Mouse (Mus musculus) forebrain, postnatal 0 days (tissue): ENCODE results near the gene Nipal3. TPM values are rescaled to one million over a fixed set of nuclear protein-coding genes. Genes with fewer than 3 reads are reported as not detected.

Source experiments
- ATAC-seq: fragments of 200-750 bp; cut with Nextera tagmentation; 2 replicates; pipeline ENCODE4 v1.8.0; 2017; ENCODE audit warnings: mild to moderate bottlenecking, moderate library complexity
- DNase-seq: peaks from one replicate; pipeline ENCODE4 v3.0.0-alpha.2; 2015
- H3K27ac ChIP-seq: fragments of 300-500 bp; sonication (generic); 2 replicates; pipeline ENCODE4 v1.5.1; 2014; ENCODE audit warnings: low read depth, mild to moderate bottlenecking, antibody characterized with exemption, low read length, moderate library complexity, mixed read lengths
- H3K27me3 ChIP-seq: fragments of 300-500 bp; sonication (generic); 2 replicates; pipeline ENCODE4 v1.6.1; 2014; ENCODE audit warnings: mild to moderate bottlenecking, low read length, mixed read lengths; ENCODE audit not compliant: insufficient read depth
- H3K36me3 ChIP-seq: fragments of 300-500 bp; sonication (generic); 2 replicates; pipeline ENCODE4 v1.6.1; 2014; ENCODE audit warnings: mild to moderate bottlenecking, moderate library complexity; ENCODE audit not compliant: insufficient read depth
- H3K4me1 ChIP-seq: fragments of 300-500 bp; sonication (generic); 2 replicates; pipeline ENCODE4 v1.6.1; 2014; ENCODE audit warnings: antibody characterized with exemption; ENCODE audit not compliant: insufficient read depth
- H3K4me2 ChIP-seq: fragments of 300-500 bp; sonication (generic); 2 replicates; pipeline ENCODE4 v1.6.1; 2014; ENCODE audit warnings: low read depth, mild to moderate bottlenecking, moderate library complexity
- H3K4me3 ChIP-seq: fragments of 300-500 bp; sonication (generic); 2 replicates; pipeline ENCODE4 v1.5.1; 2014; ENCODE audit warnings: low read depth, low read length, mixed read lengths
- H3K9ac ChIP-seq: fragments of 300-500 bp; sonication (generic); 2 replicates; pipeline ENCODE4 v1.6.1; 2014; ENCODE audit warnings: mild to moderate bottlenecking
- H3K9me3 ChIP-seq: fragments of 300-500 bp; sonication (generic); 2 replicates; pipeline ENCODE4 v1.6.1; 2016; ENCODE audit warnings: low read length
- CTCF ChIP-seq: sonication (generic); IDR thresholded peaks from 2 replicates; pipeline ENCODE4 v1.5.1; 2016; ENCODE audit warnings: antibody characterized with exemption, control low read depth, low read depth
- WGBS: fragments of 180-500 bp; shearing (Covaris S2); extraction: QIAGEN DNeasy Blood & Tissue Kit; methylation state at CpG from one replicate; pipeline ENCODE4 v1.1.7; 2014; 5-methylcytosine and 5-hydroxymethylcytosine counted together
- polyA plus RNA-seq: library from polyadenylated mRNA; unstranded; fragments of >200 nt; fragmentation: Nextera tagmentation; extraction: Ambion mirVana; gene quantifications from 2 replicates; pipeline ENCODE4 v1.2.1, GENCODE M21; 2015
- total RNA-seq: library from RNA; depleted of rRNA; stranded (reverse); fragments of >200 nt; gene quantifications from 2 replicates; pipeline ENCODE4 v1.2.3, GENCODE M21; 2014

The Nipal3 gene
- total and polyA plus RNA-seq, 2 experiments from 2014 or later = 6.0 to 62.1 TPM

GRCm38 (mm10) chr4:135531771-135532613 lies 37.2 kb upstream of the Nipal3 start:
- Histone ChIP-seq H3K4me3 (no peak overlapping the region), H3K9me3 (no peaks in the 10 kb centered on the region), H3K27ac (no peak overlapping the region), H3K27me3 (no peaks in the 10 kb centered on the region), H3K9ac (no peak overlapping the region), H3K4me1 (no peaks in the 10 kb centered on the region), H3K36me3 (no peaks in the 10 kb centered on the region), H3K4me2 (no peak overlapping the region)
- no peak for ATAC-seq
- no peak for DNase-seq
- TF ChIP-seq CTCF = no peak
- WGBS = 53% methylated on average over 9 of the region's 9 CpGs

- Histone ChIP-seq H3K4me3 (no peak overlapping the region), H3K27me3 (no peaks in the 10 kb centered on the region), H3K27ac (no peak overlapping the region), H3K9ac (no peak overlapping the region), H3K9me3 (no peaks in the 10 kb centered on the region), H3K36me3 (no peaks in the 10 kb centered on the region), H3K4me1 (no peaks in the 10 kb centered on the region), H3K4me2 (no peak overlapping the region)
- TF ChIP-seq CTCF = no peak
- 74% methylated on average over 9 of the region's 9 CpGs for WGBS
- ATAC-seq (peak; percentile 67), DNase-seq (peak; percentile 50)
These were observed 36.4 kb upstream of the Nipal3 start for GRCm38 (mm10) chr4:135531236-135531635.

DNA sequence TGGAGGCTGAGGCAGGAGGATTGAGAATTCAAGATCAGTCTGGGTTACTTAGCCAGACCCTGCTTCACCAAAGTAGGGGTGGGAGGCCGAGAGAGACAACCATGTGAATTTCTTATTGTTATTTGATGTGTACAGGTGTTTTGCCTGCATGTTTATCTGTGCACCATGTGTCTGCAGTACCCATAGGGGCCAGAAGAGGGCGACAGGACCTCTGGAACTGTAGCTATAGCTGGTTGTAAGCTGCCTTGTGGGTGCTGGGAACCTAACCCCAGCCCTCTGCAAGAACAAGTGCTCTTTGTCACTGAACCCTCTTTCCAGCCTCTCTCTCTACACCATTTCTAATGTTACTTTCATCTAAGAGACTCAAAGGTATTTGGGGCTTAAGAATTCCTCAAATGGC lies 35.4 kb upstream of the Nipal3 start:
- DNase-seq (no peak), ATAC-seq (no peak)
- Histone ChIP-seq H3K4me2 (no peak overlapping the region), H3K36me3 (no peaks in the 10 kb centered on the region), H3K27ac (no peak overlapping the region), H3K9ac (no peak overlapping the region), H3K4me3 (no peak overlapping the region), H3K27me3 (no peaks in the 10 kb centered on the region; the same call in 1 of the 2 replicates), H3K4me1 (no peaks in the 10 kb centered on the region), H3K9me3 (no peaks in the 10 kb centered on the region)
- peak; percentile 14; the same call in 1 of the 2 replicates for TF ChIP-seq CTCF
- 55% methylated on average over 2 of the region's 2 CpGs for WGBS

GRCm38 (mm10) chr4:135526039-135526710 lies 31.3 kb upstream of the Nipal3 start:
- Histone ChIP-seq H3K9ac (no peak overlapping the region; the same call in 1 of the 2 replicates), H3K4me3 (no peak overlapping the region), H3K4me2 (no peak overlapping the region; the same call in 1 of the 2 replicates), H3K9me3 (no peaks in the 10 kb centered on the region), H3K27ac (no peak overlapping the region), H3K4me1 (no peaks in the 10 kb centered on the region), H3K36me3 (no peaks in the 10 kb centered on the region), H3K27me3 (no peaks in the 10 kb centered on the region; the same call in 1 of the 2 replicates)
- WGBS = 10% methylated on average over 14 of the region's 14 CpGs
- DNase-seq (peak; percentile 27), ATAC-seq (peak; percentile 79)
- no peak for TF ChIP-seq CTCF

DNA sequence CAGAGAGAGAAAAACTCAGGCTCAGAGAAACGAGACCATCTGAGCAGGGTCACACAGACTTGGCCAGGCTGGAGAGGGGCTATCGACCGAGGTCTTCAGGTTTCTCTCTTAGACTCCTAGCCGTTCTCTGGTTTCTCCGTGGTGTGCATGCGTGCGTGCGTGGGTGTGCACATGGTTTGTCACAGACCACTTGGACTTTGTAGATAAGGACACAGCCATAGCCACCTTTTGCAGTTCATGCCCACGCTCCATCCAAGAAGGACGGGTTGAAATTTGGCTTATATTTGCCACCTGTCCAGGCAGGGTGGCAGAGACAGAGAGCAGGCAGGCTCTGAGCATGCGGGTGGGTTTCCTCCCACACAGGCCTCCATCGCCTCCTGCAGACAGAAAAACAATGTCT lies 30.2 kb upstream of the Nipal3 start:
- no peaks in the 10 kb centered on the region for H3K36me3 ChIP-seq
- H3K9me3 ChIP-seq = no peaks in the 10 kb centered on the region
- no peak for DNase-seq
- no peak overlapping the region for H3K27ac ChIP-seq
- 64% methylated on average over 12 of the region's 12 CpGs for WGBS
- H3K9ac ChIP-seq = no peak overlapping the region
- no peak overlapping the region for H3K4me2 ChIP-seq
- TF ChIP-seq CTCF = no peak
- no peak for ATAC-seq
- H3K27me3 ChIP-seq = no peaks in the 10 kb centered on the region; the same call in 1 of the 2 replicates
- H3K4me1 ChIP-seq = no peaks in the 10 kb centered on the region
- no peak overlapping the region for H3K4me3 ChIP-seq

GRCm38 (mm10) chr4:135523939-135524338 lies 29.1 kb upstream of the Nipal3 start:
- H3K27ac ChIP-seq = no peak overlapping the region
- WGBS = 3% methylated on average over 7 of the region's 7 CpGs
- no peaks in the 10 kb centered on the region for H3K4me1 ChIP-seq
- H3K27me3 ChIP-seq = no peaks in the 10 kb centered on the region; the same call in 1 of the 2 replicates
- H3K4me2 ChIP-seq = no peak overlapping the region
- peak; percentile 26 for DNase-seq
- no peak overlapping the region for H3K4me3 ChIP-seq
- no peak for TF ChIP-seq CTCF
- H3K9me3 ChIP-seq = no peaks in the 10 kb centered on the region
- no peak for ATAC-seq
- H3K36me3 ChIP-seq = no peaks in the 10 kb centered on the region
- no peak overlapping the region for H3K9ac ChIP-seq

- Histone ChIP-seq H3K4me3 (no peak overlapping the region), H3K36me3 (no peaks in the 10 kb centered on the region), H3K4me1 (no peaks in the 10 kb centered on the region), H3K27me3 (no peaks in the 10 kb centered on the region), H3K9ac (no peak overlapping the region), H3K4me2 (no peak overlapping the region), H3K27ac (no peak overlapping the region), H3K9me3 (no peaks in the 10 kb centered on the region)
- ATAC-seq (no peak), DNase-seq (no peak)
- TF ChIP-seq CTCF = no peak
- 81% methylated on average over 9 of the region's 9 CpGs for WGBS
These were observed 25.6 kb upstream of the Nipal3 start for GRCm38 (mm10) chr4:135520421-135520820.
